Mouse (Mus musculus): ENCODE data around the gene 1110051M20Rik.

DNA sequence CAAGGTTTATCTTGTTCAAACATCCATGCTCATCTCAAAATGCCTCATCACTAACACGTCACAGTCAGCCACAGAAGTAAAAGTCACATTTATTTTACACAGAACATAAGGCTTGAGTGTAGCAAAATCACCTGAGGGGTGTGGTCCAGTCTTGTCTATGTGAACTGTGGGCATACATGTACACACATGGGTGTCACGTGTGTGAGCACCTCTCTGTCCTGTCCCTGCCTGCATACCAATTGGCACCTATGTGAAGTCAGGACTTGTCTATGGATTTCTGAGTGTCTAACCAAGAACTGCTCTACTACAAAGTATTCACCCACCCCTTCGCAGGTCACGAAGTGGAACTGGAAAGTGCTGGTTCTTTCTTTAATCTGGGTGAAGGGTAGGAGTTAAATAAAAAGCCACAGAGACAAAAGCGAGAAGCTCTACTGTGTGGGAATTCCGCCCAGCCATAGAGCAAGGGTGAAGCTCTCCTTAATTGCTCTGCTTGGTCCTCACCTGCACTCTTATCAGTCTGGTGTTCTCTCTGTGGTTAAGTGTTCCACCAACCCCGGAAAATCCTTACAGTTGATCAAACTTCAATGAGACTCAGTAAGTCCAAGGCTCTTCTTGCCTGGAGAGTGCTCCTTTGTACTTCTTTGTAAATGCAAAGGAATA is 20.3 kb downstream of the 1110051M20Rik start:
- TF ChIP-seq MYOD1 (IDR thresholded peaks at IDR 0.05; ENCODE audit: control insufficient read depth in 1 of 3, insufficient read length in 2 of 3, low read depth in 2 of 3) (no peak), POLR2A (IDR thresholded peaks at IDR 0.05; ENCODE audit: insufficient read length, low read depth) (no peak), MYOG (IDR thresholded peaks at IDR 0.05; ENCODE audit: control insufficient read depth in 1 of 3, insufficient read depth in 1 of 3, insufficient read length in 2 of 3, low read depth in 2 of 3) (no peak), E2F4 (IDR thresholded peaks at IDR 0.05; ENCODE audit: insufficient read depth) (no peak)
